Mouse (Mus musculus): ENCODE data around the gene Galns. TPM values are rescaled to one million over a fixed set of nuclear protein-coding genes. Genes with fewer than 3 reads are reported as not detected.

Galns gene
- polyA plus RNA-seq, 1 experiment from 2014 or later, result 8.0 TPM

GRCm38 (mm10) chr8:122586171-122586570, 25.1 kb downstream of the Galns start:
- Histone ChIP-seq H3K9ac (no peak overlapping the region), H3K4me3 (no peak overlapping the region), H3K36me3 (no peaks in the 10 kb centered on the region), H3K27me3 (no peaks in the 10 kb centered on the region), H3K4me1 (replicated peaks) (no peaks in the 10 kb centered on the region), H3K9me3 (replicated peaks) (no peaks in the 10 kb centered on the region), H3K27ac (no peak overlapping the region), H3K4me2 (no peak overlapping the region)
- 74% methylated on average over 7 of the region's 7 CpGs for WGBS
- ATAC-seq (replicated peaks; ENCODE audit: insufficient number of reproducible peaks, insufficient read depth, low FRiP score, low read depth), result no peak

GRCm38 (mm10) chr8:122585411-122585891, 25.8 kb downstream of the Galns start:
- Histone ChIP-seq H3K4me1 (replicated peaks) (no peaks in the 10 kb centered on the region), H3K9me3 (replicated peaks) (no peaks in the 10 kb centered on the region), H3K9ac (no peak overlapping the region), H3K27me3 (no peaks in the 10 kb centered on the region), H3K27ac (no peak overlapping the region), H3K4me2 (no peak overlapping the region), H3K36me3 (no peaks in the 10 kb centered on the region), H3K4me3 (no peak overlapping the region)
- WGBS, result 53% methylated on average over 14 of the region's 14 CpGs
- ATAC-seq (replicated peaks; ENCODE audit: insufficient number of reproducible peaks, insufficient read depth, low FRiP score, low read depth), result no peak

- 73% methylated on average over 9 of the region's 9 CpGs for WGBS
Observed at GRCm38 (mm10) chr8:122584981-122585380, 26.3 kb downstream of the Galns start.

GRCm38 (mm10) chr8:122580926-122581325, 30.3 kb downstream of the Galns start:
- H3K4me3 ChIP-seq, result no peak overlapping the region
- H3K4me1 ChIP-seq (replicated peaks), result peaks cover 26% of the 10 kb centered on the region
- no peak overlapping the region for H3K27ac ChIP-seq
- H3K27me3 ChIP-seq, result no peaks in the 10 kb centered on the region
- ATAC-seq (replicated peaks; ENCODE audit: insufficient number of reproducible peaks, insufficient read depth, low FRiP score, low read depth), result no peak
- H3K9ac ChIP-seq, result no peak overlapping the region
- no peaks in the 10 kb centered on the region for H3K36me3 ChIP-seq
- WGBS, result 49% methylated on average over 14 of the region's 15 CpGs
- H3K9me3 ChIP-seq (replicated peaks), result no peaks in the 10 kb centered on the region
- H3K4me2 ChIP-seq, result no peak overlapping the region

More at GRCm38 (mm10) chr8:122584981-122585380, 26.3 kb downstream of the Galns start:
- no peaks in the 10 kb centered on the region for H3K9me3 ChIP-seq (replicated peaks)
- H3K27ac ChIP-seq, result no peak overlapping the region
- no peak overlapping the region for H3K4me3 ChIP-seq
- no peaks in the 10 kb centered on the region for H3K36me3 ChIP-seq
- no peak overlapping the region for H3K4me2 ChIP-seq
- no peak for ATAC-seq (replicated peaks; ENCODE audit: insufficient number of reproducible peaks, insufficient read depth, low FRiP score, low read depth)
- peaks cover under 1% of the 10 kb centered on the region; the same call in 1 of the 2 replicates for H3K4me1 ChIP-seq (replicated peaks)
- H3K27me3 ChIP-seq, result no peaks in the 10 kb centered on the region
- no peak overlapping the region for H3K9ac ChIP-seq

- Histone ChIP-seq H3K36me3 (no peaks in the 10 kb centered on the region), H3K27me3 (no peaks in the 10 kb centered on the region), H3K4me2 (no peak overlapping the region), H3K27ac (no peak overlapping the region), H3K9me3 (replicated peaks) (no peaks in the 10 kb centered on the region), H3K4me1 (replicated peaks) (peaks cover 44% of the 10 kb centered on the region), H3K4me3 (no peak overlapping the region), H3K9ac (no peak overlapping the region)
- ATAC-seq (replicated peaks; ENCODE audit: insufficient number of reproducible peaks, insufficient read depth, low FRiP score, low read depth), result no peak
- 27% methylated on average over 7 of the region's 7 CpGs for WGBS
Observed at GRCm38 (mm10) chr8:122579196-122579595, 32.1 kb downstream of the Galns start.

- Histone ChIP-seq H3K4me2 (peak overlapping the region; percentile 95), H3K9ac (0 out of 2 replicates have a peak overlapping the region, but pooled peaks have one; percentile 26), H3K4me1 (replicated peaks) (peaks cover 45% of the 10 kb centered on the region), H3K27me3 (no peaks in the 10 kb centered on the region), H3K4me3 (peak overlapping the region; percentile 80), H3K27ac (peak overlapping the region; percentile 64; the same call in 1 of the 2 replicates), H3K36me3 (peaks cover 13% of the 10 kb centered on the region), H3K9me3 (replicated peaks) (no peaks in the 10 kb centered on the region)
- peak; percentile 7; the same call in 1 of the 2 replicates for ATAC-seq (replicated peaks; ENCODE audit: insufficient number of reproducible peaks, insufficient read depth, low FRiP score, low read depth)
- 47% methylated on average over 10 of the region's 10 CpGs for WGBS
Observed at GRCm38 (mm10) chr8:122577116-122577515, 34.1 kb downstream of the Galns start.

- peak; percentile 89 for ATAC-seq (replicated peaks; ENCODE audit: insufficient number of reproducible peaks, insufficient read depth, low FRiP score, low read depth)
- WGBS, result under 1% methylated on average over 39 of the region's 39 CpGs
- Histone ChIP-seq H3K4me2 (peak within 1 kb of the TSS; percentile 95), H3K27ac (peak within 1 kb of the TSS; percentile 64), H3K4me3 (peak within 1 kb of the TSS; percentile 80), H3K9me3 (replicated peaks) (no peaks in the 10 kb centered on the region), H3K36me3 (peaks cover 17% of the 10 kb centered on the region), H3K27me3 (no peaks in the 10 kb centered on the region), H3K9ac (peak within 1 kb of the TSS; percentile 81), H3K4me1 (replicated peaks) (peaks cover 45% of the 10 kb centered on the region)
Observed at GRCm38 (mm10) chr8:122576648-122577022, 34.6 kb downstream of the Galns start, which contains the start of gene Aprt. Gene Aprt, minus strand, starts transcription at chr8:122576909.

- H3K9ac ChIP-seq, result peak overlapping the region; percentile 81
- peaks cover 45% of the 10 kb centered on the region for H3K4me1 ChIP-seq (replicated peaks)
- H3K4me3 ChIP-seq, result peak overlapping the region; percentile 80
- no peaks in the 10 kb centered on the region for H3K9me3 ChIP-seq (replicated peaks)
- H3K27me3 ChIP-seq, result no peaks in the 10 kb centered on the region
- H3K36me3 ChIP-seq, result peaks cover 24% of the 10 kb centered on the region
- peak; percentile 16; the same call in 1 of the 2 replicates for ATAC-seq (replicated peaks; ENCODE audit: insufficient number of reproducible peaks, insufficient read depth, low FRiP score, low read depth)
- H3K27ac ChIP-seq, result peak overlapping the region; percentile 64
- H3K4me2 ChIP-seq, result peak overlapping the region; percentile 95
- 17% methylated on average over 21 of the region's 21 CpGs for WGBS
Observed at GRCm38 (mm10) chr8:122575735-122576647, 35.3 kb downstream of the Galns start.

GRCm38 (mm10) chr8:122575286-122575685, 36.0 kb downstream of the Galns start:
- Histone ChIP-seq H3K36me3 (peaks cover 31% of the 10 kb centered on the region), H3K4me1 (replicated peaks) (peaks cover 45% of the 10 kb centered on the region), H3K4me2 (peak overlapping the region; percentile 95), H3K27me3 (no peaks in the 10 kb centered on the region), H3K9me3 (replicated peaks) (no peaks in the 10 kb centered on the region), H3K4me3 (peak overlapping the region; percentile 80), H3K9ac (0 out of 2 replicates have a peak overlapping the region, but pooled peaks have one; percentile 81), H3K27ac (peak overlapping the region; percentile 24)
- WGBS, result 68% methylated on average over 8 of the region's 8 CpGs
- ATAC-seq (replicated peaks; ENCODE audit: insufficient number of reproducible peaks, insufficient read depth, low FRiP score, low read depth), result no peak

- peak overlapping the region; percentile 24 for H3K27ac ChIP-seq
- peaks cover 36% of the 10 kb centered on the region for H3K36me3 ChIP-seq
- H3K27me3 ChIP-seq, result no peaks in the 10 kb centered on the region
- H3K4me2 ChIP-seq, result peak overlapping the region; percentile 95
- no peak for ATAC-seq (replicated peaks; ENCODE audit: insufficient number of reproducible peaks, insufficient read depth, low FRiP score, low read depth)
- no peaks in the 10 kb centered on the region for H3K9me3 ChIP-seq (replicated peaks)
- H3K9ac ChIP-seq, result no peak overlapping the region
- H3K4me1 ChIP-seq (replicated peaks), result peaks cover 44% of the 10 kb centered on the region
- 27% methylated on average over 10 of the region's 10 CpGs for WGBS
- H3K4me3 ChIP-seq, result peak overlapping the region; percentile 80; the same call in 1 of the 2 replicates
Observed at GRCm38 (mm10) chr8:122574667-122575251, 36.5 kb downstream of the Galns start.

- no peak for ATAC-seq (replicated peaks; ENCODE audit: insufficient number of reproducible peaks, insufficient read depth, low FRiP score, low read depth)
- peaks cover 44% of the 10 kb centered on the region for H3K4me1 ChIP-seq (replicated peaks)
- H3K9me3 ChIP-seq (replicated peaks), result no peaks in the 10 kb centered on the region
- H3K27ac ChIP-seq, result peak overlapping the region; percentile 24
- H3K36me3 ChIP-seq, result peaks cover 38% of the 10 kb centered on the region
- H3K4me2 ChIP-seq, result no peak overlapping the region
- H3K4me3 ChIP-seq, result no peak overlapping the region
- no peaks in the 10 kb centered on the region for H3K27me3 ChIP-seq
- 42% methylated on average over 3 of the region's 3 CpGs for WGBS
- no peak overlapping the region for H3K9ac ChIP-seq
Observed at GRCm38 (mm10) chr8:122574264-122574663, 37.0 kb downstream of the Galns start.
